In genomic region chr11:82177711-82178110, GRCm38 (mm10) we compare ENCODE assay signal across 8 mouse cellular contexts.
DNase-seq lines count a peak whose midpoint lies in the region; ATAC-seq and TF ChIP-seq lines count a peak whose summit lies in the region.

No protein-coding gene starts in this region.

- H3K4me3 ChIP-seq in gastrocnemius, adult 2 months: no peak overlapping the region
- no peak overlapping the region for H3K4me3 ChIP-seq in forebrain, embryonic 13.5 days
- no peak overlapping the region for H3K4me3 ChIP-seq in stomach, postnatal 0 days (ENCODE audit: low read depth, low read length)

- TF ChIP-seq EP300 in stomach, postnatal 0 days (optimal IDR thresholded peaks at IDR 0.05): no peak

- ATAC-seq in forebrain, embryonic 13.5 days: 0 out of 2 replicates have a peak, but pooled peaks have one; percentile 50
- ATAC-seq in megakaryocyte-erythroid progenitor cell, adult 5-6 weeks (replicated peaks; ENCODE audit: low FRiP score, low TSS enrichment, poor library complexity, severe bottlenecking): peak; percentile 51; the same call in 1 of the 2 replicates
- peak; percentile 51; the same call in 1 of the 2 replicates for ATAC-seq in stomach, postnatal 0 days (ENCODE audit: low FRiP score, low TSS enrichment)

- H3K4me2 ChIP-seq in forebrain, embryonic 13.5 days: no peak overlapping the region
- no peak overlapping the region for H3K4me2 ChIP-seq in stomach, postnatal 0 days (replicated peaks; ENCODE audit: low read depth)

- H3K9me3 ChIP-seq in forebrain, embryonic 13.5 days (replicated peaks): no peaks in the 10 kb centered on the region
- H3K9me3 ChIP-seq in stomach, postnatal 0 days (ENCODE audit: control insufficient read depth, low read length): no peaks in the 10 kb centered on the region

- intact Hi-C loops in gastrocnemius, adult 2 months (cut with DNase I): loop anchor here (1.0 kb wide), 2 partner anchors 129 to 181 kb away; no protein-coding TSS in a partner anchor

- WGBS in forebrain, embryonic 13.5 days: 30% methylated on average over 5 of the region's 5 CpGs
- WGBS in stomach, postnatal 0 days: 32% methylated on average over 5 of the region's 5 CpGs

- peak; percentile 67 for TF ChIP-seq CTCF in gastrocnemius, adult 2 months (IDR thresholded peaks at IDR 0.05)
- TF ChIP-seq CTCF in stomach, postnatal 0 days (IDR thresholded peaks at IDR 0.05; ENCODE audit: low read depth): peak; percentile 85

- DNase-seq in gastrocnemius, adult 2 months: peak; percentile 34
- DNase-seq in gastrocnemius, postnatal 10 days: no peak
- DNase-seq in A20 (ENCODE audit: low read depth, low spot score) (peak; percentile 59), adipocyte (ENCODE audit: low spot score) (peak; percentile 86)
- peak; percentile 13 to 76 for DNase-seq in layer of hippocampus, adult 18-20 months (ENCODE audit: low spot score in 2 of 2)
- peak; percentile 33 for DNase-seq in stomach, postnatal 0 days (ENCODE audit: low spot score)

- H3K9ac ChIP-seq in forebrain, embryonic 13.5 days: no peak overlapping the region
- no peak overlapping the region for H3K9ac ChIP-seq in stomach, postnatal 0 days (ENCODE audit: low read length)

- H3K4me1 ChIP-seq in forebrain, embryonic 13.5 days: no peaks in the 10 kb centered on the region
- H3K4me1 ChIP-seq in stomach, postnatal 0 days (replicated peaks; ENCODE audit: control insufficient read depth, insufficient read depth): no peaks in the 10 kb centered on the region

- no peaks in the 10 kb centered on the region for H3K36me3 ChIP-seq in forebrain, embryonic 13.5 days (ENCODE audit: poor library complexity, severe bottlenecking)
- H3K36me3 ChIP-seq in stomach, postnatal 0 days (ENCODE audit: control insufficient read depth, insufficient read depth, low read length): no peaks in the 10 kb centered on the region

- no peak overlapping the region for H3K27ac ChIP-seq in gastrocnemius, adult 2 months
- no peak overlapping the region for H3K27ac ChIP-seq in forebrain, embryonic 13.5 days
- H3K27ac ChIP-seq in stomach, postnatal 0 days (replicated peaks): no peak overlapping the region

- peaks cover 10% of the 10 kb centered on the region; the same call in 1 of the 2 replicates for H3K27me3 ChIP-seq in forebrain, embryonic 13.5 days
- H3K27me3 ChIP-seq in stomach, postnatal 0 days (ENCODE audit: control insufficient read depth, insufficient read depth, low read length): no peaks in the 10 kb centered on the region
